Mouse (Mus musculus) testis, adult 2 months (tissue): ENCODE measurements around the gene Atp1b1.

Experiments
- CTCF ChIP-seq: fragments of 200-500 bp; IDR thresholded peaks from 2 replicates; pipeline ENCODE4 v1.5.1; 2012; ENCODE audit warnings: low read depth, mild to moderate bottlenecking, inconsistent platforms, low read length, moderate library complexity; ENCODE audit not compliant: control insufficient read depth, insufficient read depth, insufficient replicate concordance
- POLR2A ChIP-seq: fragments of 200-500 bp; IDR thresholded peaks from 2 replicates; pipeline ENCODE4 v1.6.1; 2012; ENCODE audit warnings: low read depth, mild to moderate bottlenecking, inconsistent platforms, low read length, moderate library complexity; ENCODE audit not compliant: control insufficient read depth

DNA sequence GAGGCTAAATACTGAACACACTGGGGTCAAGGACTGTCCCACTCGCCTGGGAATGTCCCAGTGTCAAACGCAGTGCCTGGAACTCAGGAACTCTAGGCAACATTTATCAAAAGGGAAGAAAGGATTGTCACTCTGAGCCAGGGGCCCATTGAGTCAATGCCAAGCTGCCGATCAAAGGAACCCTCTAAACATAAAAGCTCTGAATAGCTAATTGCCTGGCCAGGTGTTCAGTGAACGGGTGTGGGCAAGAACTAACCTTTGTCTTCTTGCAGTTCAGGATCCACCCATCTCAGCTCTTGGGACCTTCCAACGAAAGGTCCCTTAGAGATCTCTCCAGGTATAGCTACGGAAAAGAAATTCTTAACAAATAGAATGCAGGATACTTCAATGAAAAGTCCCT, 12.8 kb upstream of the Atp1b1 start:
- no peak for TF ChIP-seq POLR2A
- no peak for TF ChIP-seq CTCF
